Mouse (Mus musculus): ENCODE measurements at regions not wholly inside any gene's neighbourhood (a gene's known extent, or its start where the extent isn't known, plus 50 kb on each side); places are given as distances from the start of the nearest gene placed in this dataset.

GRCm38 (mm10) chr8:126662797-126663784 lies 69.3 kb upstream of the Irf2bp2 start:
- TF ChIP-seq CTCF (IDR thresholded peaks at IDR 0.05; ENCODE audit: extremely low read depth, insufficient read length, insufficient replicate concordance, low read depth, low read length) = no peak
- 0 out of 2 replicates have a peak, but pooled peaks have one; percentile 17 for TF ChIP-seq POLR2A (IDR thresholded peaks at IDR 0.05; ENCODE audit: low read depth, low read length)

Measured in small intestine, adult 2 months (tissue).